Mouse (Mus musculus): Measurements from ENCODE around the gene Anapc15-ps.

The Anapc15-ps gene

DNA sequence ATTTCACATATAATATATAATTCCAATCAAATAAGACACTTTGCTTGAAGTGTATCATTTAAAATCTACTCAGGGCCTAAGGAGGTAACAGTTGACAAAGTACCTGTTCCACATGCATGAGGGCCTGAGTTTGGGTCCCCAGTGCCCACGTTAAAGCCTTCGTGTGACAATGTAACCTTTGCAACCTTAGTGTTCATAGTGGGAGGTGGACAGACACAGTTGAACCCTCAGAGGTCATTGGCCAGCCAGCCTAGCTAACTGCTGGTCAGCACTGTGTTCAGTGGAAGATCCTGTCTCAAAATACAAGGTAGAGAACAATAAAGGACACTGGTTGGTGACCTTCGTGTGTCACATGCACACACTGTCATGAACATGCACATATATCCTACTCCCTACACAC lies 4.2 kb downstream of the Anapc15-ps start:
- DNase-seq (ENCODE audit: low read depth, low spot score), result no peak

DNA sequence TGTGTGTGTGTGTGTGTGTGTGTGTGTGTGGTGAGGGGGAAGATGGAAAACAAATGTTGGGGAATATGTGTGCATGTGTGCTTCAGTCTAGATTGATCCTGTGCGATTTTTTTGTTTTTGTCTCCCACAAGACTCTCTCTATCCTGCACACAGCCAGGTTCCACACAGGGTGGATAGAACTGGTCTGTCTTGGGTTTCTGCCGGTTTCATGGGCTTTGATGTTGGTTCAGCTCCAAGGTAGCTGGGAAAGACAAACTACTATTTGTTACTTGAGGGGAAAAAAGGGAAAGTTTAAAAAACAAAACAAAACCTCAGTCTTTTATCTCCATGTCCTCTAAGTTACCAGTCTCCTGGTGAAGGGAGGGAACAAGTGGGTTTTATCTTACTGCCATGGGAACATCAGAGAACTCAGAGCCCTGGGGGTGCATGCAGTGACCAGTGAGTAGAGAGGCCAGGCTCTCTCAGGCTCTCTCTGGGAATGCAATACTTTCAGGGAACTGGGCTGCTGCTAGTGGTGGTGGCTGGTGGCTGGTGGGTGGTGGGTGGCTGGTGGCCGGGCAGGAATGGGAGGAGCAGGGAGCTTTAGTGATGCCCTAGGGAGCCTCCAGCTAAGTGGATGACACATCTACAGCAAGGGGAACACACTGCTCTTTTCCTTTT lies 5.8 kb downstream of the Anapc15-ps start:
- DNase-seq (ENCODE audit: low read depth, low spot score), result no peak

DNA sequence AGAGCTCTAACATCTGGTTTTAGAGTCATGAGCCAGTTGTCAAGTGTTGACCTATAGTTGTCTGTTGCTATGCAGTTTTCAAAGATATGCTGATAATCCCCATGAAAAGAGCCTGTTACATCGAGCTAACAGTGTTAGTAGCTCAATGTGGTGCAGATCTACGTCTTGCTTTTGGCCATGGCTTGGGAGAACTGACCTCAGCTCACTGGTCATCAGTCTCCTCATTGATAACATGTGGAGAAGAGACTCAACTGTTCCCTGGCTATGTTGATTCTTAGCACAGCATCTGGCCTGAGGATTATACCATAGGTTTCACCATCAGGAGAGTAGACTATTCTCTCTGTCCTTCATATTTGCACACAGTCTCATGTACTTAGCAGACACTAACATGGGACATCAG lies 6.5 kb downstream of the Anapc15-ps start:
- DNase-seq (ENCODE audit: low read depth, low spot score), result no peak

DNA sequence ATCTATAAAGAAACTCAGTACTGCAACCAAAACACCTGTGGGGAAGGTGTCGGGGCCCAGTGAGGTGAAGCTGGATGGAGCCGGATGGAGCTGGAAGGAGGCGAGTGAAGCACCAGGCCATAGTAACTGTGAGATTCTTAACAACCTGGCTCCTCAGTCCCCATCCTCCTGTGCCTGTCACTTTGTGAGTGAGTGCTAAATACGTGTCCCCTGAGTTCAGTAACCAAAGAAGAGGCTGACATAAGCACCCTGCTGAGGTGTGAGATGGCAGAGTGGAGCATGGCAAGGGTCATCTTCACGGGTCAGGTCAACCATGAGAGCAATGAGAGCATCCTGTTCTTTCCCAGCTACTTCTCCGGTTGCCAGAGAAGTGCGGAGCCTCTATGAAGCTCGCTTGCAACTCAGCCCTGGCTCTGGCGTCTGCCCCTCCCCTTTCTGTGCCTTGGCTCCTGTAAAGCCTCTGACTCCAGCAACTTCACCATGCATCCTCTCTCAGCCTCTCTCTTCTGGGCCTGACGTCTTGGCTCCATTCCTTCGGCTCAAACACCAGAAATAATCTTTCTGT lies 7.7 kb downstream of the Anapc15-ps start:
- DNase-seq (ENCODE audit: low read depth, low spot score), result no peak

DNA sequence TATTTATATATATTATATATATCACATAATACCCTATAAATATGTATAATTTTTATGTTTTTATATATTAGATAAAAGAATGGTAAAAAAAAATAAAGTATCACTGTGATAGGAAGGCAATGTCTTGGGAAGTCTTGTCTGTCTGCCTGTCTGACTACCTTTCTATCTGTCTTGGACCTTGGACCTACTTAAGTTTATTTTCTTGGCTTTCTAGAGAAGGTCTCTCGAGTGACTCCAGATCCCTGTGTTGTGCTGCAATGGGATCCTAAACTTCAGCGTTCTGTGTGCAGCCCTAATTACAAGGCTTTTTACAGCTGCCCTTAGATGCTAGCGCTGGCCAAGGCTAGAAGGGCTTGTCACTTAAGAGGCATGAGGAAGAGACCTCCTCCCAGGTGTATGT lies 8.6 kb downstream of the Anapc15-ps start:
- DNase-seq (ENCODE audit: low read depth, low spot score), result no peak

DNA sequence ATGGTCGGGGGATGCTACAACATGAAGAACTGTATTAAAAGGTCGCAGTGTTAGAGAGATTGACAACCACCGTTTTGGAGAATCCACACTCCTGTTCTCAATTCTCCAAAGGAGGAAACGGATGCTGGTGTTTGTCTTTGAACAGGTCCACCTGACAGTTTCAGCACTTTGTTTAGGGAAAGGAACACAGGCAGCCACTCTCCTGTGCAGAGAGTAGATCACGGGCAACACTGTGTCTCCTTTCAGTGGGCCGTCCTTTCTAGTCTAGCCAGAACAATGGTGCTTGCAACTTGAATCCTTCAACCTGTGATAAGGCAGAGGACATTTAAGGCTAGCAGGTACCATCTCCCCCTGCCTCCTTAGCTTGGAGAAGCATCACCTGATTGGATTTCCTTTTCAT lies 12.9 kb downstream of the Anapc15-ps start:
- no peak for DNase-seq (ENCODE audit: low read depth, low spot score)

DNA sequence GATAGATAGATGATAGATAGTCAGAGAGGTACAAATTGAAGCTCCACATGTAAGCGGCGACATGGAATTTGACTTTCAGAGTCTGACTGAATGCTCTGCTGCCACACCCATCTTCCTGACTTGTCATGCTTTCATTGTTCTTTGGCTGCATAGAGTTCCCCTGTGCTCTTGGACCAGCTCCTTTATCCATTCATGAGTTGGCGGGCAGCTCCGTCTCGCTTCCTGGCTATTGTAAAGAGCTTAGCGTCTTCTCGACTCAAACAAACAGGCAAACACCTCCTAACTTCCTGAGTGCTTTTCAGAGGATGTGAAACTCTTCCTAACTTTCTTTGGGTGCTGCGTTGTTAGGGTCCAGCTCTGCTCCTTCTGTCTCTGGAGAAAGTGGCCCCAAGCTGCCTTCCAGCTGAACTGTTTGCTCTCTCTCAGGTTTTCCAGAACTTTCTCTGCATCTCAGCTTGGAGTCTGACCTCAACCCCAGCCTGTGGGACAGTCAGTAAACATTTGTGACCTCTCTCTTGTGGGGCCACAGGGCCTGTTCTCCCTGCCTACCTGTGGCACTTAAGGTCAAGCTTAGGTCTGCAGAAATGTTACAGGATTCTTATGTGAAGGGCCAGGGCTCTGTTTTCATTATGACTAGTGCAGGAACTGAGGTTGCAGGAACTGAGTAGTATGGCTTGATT lies 13.6 kb downstream of the Anapc15-ps start:
- DNase-seq (ENCODE audit: low read depth, low spot score), result no peak

DNA sequence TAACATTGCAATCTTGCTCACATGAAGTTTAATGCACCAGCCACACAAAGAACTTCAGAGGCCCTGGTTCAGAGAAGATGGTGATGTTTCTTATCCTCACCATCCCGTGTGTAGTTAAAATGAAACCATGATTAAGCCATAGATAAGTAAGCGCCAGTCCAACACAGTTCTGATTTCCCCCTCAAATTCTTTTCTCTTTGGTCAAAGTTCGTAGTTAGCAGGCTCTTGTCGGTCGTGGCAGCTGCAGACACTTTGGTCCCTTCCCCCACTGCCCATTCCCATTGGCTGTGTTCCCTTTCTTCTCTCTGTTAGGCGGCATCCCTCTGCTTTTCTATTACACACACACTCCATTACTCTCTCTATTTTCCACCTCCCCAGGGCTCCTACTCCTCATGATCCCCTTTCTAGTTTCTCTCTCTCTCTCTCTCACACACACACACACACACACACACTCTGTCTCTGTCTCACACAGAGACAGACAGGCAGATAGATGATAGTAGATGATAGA lies 14.4 kb downstream of the Anapc15-ps start:
- DNase-seq (ENCODE audit: low read depth, low spot score), result no peak

DNA sequence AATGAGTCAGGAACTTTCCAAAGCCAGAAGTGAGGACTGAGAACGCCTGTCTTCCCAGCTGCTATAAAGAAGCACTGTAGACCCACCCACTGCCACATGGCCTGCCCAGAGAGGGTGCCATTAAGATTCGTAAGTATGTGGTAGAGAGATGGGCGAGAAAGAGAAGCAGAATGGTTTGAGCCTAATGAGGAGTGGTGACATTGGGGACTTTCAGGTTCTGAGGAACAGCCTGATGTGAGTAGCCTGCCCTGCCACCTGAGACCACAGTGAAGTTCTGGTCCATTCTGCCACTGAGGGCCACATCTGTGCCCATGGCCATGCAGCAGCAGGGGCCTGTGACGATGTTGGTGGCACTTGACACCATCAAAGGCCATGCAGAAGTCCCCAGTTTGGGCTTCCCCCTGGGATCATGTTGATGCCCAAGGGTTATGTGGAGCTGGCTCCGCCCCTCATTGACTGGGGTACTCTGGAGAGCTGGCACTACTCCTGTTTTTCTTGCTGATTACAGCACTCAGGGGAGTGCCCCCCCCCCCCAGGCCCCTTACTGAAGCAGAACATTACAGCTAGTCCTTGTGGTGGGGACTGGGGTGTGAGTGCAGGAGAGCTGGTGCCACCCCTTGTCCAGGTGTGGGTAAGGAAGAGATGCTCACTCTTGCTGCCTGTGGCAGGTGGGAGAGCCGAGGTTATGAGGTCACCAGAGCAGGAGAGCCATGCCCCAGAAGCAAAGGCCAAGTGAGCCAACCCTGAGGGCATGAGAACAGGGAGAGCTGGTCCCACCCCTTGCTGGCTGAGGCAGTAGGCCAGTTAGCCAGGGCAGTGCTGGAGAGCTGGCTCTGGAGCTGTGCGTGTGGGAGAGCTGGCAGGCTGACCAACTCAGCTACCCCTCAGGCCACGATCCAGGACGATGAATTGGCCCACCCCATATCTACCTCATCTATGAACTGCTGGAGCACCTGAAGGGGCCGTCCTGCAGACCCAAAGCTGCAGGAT lies 16.7 kb downstream of the Anapc15-ps start:
- no peak for DNase-seq (ENCODE audit: low read depth, low spot score)

DNA sequence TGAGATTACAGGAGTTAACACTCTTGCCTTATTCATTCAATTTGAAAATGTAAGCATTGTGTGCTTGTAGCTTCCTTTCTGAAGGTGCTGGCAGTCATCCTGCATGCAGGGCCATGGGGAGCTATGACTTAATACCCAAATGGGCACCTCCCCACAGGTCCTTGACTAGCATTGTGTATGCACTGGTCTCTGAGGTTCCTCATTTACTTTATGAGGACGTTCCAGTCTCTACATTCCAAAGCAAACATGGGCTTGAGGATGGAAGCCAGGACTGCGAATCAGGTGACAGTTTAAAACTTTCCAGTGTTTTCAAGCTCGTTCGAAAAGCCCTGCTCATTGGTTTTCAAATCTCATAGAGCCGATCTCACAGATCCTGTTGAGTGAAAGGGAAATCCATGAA lies 21.1 kb downstream of the Anapc15-ps start:
- no peak for DNase-seq (ENCODE audit: low read depth, low spot score)

DNA sequence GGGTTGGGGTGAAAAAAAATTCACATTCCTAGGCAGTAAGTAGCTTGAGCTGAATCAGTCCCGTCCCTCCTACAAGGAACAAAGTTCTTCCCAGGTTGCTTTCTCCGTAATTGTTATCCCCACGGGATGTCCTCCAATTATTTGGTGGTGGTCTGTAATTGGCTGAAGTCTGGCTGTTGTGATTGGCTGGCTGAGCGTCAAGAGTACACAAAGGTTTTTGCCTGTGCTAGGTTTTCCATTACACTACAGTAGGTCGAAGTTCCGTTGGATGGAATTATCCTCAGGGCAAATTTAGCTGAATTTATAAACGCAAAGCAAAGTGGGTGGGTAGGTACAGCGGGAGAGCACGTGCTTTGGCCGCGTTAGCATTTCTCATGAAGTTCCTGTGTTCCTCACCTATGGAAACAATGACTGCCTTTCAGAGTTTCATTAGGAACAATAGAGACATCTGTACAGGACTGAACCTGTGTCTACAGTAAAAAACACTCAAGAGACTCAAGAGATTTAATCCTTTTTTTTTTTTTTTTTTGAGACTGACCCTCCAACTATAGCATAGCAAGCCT lies 24.8 kb downstream of the Anapc15-ps start:
- no peak for DNase-seq (ENCODE audit: low read depth, low spot score)

DNA sequence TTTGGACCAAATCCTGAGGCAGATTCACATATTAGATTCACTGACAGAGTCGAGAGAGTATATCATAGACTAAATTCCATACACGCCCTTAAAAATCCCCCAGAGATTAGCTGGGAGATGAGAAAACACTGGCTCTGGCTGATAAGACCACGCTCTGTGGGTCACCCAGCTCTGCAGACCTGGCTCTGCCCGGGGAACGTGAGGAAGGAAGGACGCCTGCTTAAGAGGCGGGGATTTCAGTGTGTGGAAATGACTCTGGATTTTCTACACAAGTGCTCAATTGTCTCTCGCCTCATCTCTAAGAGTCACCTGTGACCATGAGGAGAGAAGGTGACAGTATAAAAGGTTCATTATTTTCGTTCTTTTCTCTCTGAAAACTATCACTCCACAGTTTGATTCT lies 26.1 kb downstream of the Anapc15-ps start:
- DNase-seq (ENCODE audit: low read depth, low spot score), result no peak

DNA sequence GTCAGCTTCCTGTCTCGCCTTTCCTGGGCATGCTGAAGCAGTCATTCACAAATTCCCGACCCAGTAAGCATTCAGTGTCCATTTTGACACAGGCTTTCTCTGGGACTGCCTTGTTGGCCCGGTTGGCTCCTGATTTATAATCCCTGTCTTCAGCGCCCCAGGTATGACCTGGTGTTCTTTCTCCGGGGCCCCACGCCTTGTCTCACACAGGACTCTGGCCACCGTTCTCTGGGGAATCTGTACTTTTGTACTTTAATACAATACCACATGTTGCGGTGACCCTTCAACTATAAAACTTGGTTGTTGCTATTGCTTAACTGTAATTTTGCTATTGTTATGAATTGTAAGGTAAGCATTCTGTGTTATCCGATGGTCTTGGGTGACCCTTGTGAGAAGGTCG lies 26.7 kb downstream of the Anapc15-ps start:
- no peak for DNase-seq (ENCODE audit: low read depth, low spot score)

DNA sequence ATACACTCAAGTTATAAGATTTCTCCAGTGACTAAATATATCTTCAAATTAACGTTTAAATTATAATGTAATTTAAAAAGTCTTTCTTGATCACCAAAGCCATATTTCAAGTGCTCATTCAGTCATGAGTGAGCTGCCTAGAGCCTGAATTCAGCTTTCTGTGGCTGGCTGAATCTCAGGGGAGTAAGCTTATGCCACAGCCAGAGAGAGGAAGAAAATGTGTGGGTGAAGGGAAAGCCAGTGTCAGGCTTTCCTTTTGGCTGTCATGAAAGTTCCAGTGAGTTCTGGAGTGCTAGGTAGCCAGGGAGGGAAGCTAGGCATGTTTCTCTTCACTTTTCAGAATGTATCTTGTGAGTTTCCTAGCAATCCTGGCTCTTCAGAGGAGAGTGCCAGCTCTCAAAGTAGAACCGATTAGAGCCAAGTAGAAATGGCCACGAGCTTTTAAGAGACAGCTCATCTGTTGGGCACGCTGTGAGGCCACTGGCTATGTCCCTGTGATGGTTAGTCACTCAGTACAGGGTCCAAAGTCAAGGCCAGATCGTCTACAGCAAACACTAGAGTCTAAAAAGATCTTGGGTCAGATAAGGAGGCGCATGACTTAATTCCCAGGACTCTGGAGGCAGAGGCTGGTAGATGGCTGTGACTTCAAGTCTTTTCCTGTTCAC lies 29.4 kb downstream of the Anapc15-ps start:
- DNase-seq (ENCODE audit: low read depth, low spot score), result no peak

DNA sequence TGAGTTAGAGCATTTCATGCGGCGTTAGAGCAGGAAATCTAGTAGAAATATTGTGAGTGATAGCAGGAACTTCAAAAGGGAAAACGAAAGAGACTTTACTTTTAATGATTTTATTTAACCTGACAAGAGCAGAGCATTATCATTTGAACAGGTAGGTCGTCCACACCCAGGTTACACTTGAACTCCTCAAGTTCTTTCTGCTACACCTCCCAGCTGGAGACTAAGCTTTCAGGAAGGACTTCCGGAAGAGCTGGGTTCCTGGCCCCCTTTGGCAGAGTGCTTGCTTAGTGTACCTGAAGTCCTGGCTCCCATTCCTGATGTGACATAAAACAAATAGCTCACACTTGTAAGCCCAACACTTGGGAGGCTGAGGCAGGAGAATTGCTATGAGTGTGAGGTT lies 30.2 kb downstream of the Anapc15-ps start:
- no peak for DNase-seq (ENCODE audit: low read depth, low spot score)

DNA sequence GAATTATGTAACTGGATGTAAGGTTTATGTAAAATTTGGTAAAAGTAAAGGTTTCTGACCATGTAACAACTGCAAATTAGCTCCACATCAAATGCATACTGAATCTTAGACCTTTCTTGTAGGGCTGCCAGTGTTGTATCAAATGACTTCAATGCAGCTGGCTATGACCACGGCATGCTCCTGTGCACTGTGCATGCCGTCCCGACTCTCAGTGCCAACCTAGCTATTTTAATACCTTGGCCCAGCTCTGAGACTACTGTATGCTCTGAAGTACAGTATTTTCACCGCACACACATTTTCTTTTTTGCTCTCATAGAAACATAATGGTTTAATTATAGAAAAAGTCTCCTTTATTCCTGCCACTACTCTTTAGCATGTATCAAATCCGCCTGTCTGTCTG lies 31.9 kb downstream of the Anapc15-ps start:
- DNase-seq (ENCODE audit: low read depth, low spot score), result no peak

DNA sequence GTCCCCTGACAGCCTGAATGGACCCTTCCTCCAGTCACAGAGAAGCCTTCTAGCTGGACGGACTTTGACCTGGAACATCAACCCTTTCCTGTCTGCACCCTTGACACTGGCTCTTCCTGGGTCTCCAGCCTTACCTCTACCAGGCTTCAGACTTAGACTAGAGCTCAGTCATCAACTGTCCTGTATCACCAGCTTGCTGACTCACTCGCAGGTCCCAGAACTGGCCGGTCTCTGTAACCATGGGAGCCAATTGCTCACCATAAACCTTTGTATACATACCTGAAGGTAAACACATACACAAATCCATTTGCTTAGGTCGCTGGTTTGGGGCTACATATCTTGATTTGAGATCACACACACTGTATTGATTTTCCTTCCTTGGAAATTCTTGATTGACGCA lies 33.8 kb downstream of the Anapc15-ps start:
- DNase-seq (ENCODE audit: low read depth, low spot score), result no peak

DNA sequence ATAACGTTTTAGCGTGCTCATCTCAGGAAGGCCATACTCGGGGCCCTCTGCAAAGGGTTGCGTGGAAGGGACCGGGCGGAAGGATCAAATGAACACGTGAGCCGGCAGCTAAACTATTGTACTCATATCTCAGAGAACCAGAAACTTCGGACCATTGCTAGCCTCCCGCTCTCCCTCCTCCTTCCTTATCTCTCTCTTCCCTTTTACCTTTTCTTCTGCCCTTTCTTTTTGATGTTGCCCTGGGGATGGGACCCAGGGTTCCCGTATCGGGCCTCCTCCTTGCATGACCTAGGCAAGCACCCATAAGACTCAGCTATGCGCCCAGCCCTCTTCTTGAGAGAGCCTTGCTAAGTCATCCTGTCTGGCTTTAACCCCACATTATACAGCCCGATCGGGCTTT lies 38.5 kb downstream of the Anapc15-ps start:
- DNase-seq (ENCODE audit: low read depth, low spot score), result no peak

DNA sequence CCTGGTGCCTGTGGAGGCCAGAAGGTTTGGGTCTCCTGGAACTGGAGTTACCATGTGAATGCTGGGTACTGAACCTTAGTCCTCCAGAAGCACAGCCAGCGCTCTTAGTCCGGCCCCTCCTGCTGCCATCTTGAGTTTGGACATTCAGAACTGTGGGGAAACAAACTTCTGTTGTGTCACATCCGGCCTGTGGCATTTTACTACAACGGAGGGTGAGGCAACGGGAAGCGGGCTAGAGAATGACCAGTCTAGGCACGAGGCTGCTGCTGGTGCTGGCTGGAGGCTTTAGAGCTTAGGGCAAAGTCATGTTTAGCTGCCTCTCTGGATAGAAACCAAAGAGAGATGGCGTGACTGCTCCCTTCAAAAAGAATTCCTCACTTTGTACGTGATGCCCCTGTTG lies 39.0 kb downstream of the Anapc15-ps start:
- no peak for DNase-seq (ENCODE audit: low read depth, low spot score)

DNA sequence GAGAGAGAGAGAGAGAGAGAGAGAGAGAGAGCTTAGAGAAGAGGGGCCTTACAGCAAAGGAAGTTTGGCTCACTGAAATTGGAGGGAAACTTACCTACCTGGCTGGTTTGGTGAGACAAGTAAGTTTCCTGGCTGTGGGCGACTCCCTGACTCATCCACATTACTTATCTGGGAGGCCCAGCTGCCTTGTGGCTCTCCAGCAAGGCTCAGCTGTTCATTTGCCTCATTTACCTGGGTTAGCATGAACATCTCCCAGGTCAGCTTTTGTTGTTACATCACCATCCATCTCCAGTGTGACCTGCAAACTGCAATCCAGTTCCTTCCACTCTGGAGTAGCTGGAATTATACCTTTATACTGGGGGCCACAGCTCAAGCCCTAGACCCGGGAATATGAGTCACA lies 41.7 kb downstream of the Anapc15-ps start:
- DNase-seq (ENCODE audit: low read depth, low spot score), result peak; percentile 58

DNA sequence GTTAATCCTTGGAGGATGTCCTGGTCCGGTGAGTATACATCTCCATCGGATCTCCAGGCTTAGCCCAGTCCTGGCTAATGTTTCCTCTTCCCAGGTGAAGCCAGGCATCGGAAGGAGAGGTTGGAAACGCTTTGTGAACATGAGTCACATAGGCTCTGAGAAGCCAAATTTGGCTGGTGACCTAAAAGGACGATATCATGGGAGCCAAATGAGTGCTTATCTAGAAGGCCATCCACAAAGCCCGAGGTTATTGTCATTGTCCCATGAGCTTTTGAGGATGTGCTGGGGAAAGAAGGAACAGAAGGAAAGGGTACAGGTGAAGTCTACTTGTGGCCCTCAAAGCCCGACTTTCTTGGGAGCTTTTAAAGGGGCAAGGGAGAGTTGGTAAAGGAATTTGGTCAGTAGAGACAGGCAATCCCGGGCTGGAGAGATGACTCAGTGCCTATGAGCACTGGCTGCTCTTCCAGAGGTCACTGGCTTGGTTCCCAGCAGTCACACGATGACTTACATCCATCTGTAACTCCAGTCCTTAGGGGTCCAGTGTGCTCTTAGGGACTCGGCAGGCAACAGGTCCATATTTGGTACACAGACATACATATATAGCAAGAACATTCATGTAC lies 42.4 kb downstream of the Anapc15-ps start:
- DNase-seq (ENCODE audit: low read depth, low spot score), result peak; percentile 12

Measured in c-Kit-negative CD71-positive TER-119-positive erythroid progenitor cells, embryonic 14.5 days (primary cell).